Mouse (Mus musculus) layer of hippocampus, adult 9-10 months (tissue): ENCODE data around the gene Sept9.

Experiments
- DNase-seq: peaks from one replicate; pipeline ENCODE4 v3.0.0; 2022; ENCODE audit warnings: low spot score

Sept9 gene

DNA sequence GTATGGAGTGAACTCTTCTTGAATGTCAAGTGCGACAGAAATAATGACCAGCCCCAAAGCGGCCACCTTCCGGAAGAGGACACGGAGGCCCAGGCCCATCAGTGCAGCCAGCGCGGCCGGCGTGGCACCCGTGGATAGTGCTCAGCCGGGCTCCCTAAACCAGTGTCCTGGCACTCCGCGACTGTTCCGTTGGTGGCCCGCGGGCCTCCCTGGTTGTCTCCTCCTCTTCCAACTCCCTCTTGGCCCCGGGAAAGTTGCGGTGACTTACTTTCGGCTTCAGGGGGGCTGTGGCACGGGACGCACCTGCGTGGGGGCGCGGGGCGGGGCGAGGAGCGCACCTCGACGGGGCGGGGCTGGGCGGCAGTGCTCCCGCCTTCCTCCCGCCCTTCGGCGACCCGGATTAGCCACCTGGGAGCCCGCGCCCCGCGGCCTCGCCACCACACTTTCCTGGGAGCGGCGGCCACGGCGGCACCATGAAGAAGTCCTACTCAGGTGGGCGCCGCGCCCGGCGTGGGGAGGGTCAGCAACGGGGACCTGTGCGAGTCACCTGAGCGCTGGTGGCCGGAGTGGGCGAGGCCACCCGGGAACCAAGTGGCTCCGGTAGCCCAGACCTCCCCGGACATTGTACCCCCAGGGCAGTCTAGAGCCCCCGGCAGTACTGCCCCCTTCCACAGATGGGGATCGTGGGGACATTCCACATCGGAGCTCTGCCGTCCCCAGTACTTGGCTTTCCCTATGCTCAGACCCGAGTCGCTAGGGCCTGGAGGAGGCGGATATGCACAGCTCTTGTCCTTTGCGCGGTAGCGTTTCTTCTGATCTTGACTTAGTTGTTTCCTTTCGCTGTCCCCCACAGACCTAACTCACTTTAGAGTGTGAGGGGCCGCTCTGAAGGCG lies at the start of gene Sept9:
Sept9 (plus strand) TSS at position 380 of the 894 bp plus-strand sequence.
- DNase-seq = no peak

DNA sequence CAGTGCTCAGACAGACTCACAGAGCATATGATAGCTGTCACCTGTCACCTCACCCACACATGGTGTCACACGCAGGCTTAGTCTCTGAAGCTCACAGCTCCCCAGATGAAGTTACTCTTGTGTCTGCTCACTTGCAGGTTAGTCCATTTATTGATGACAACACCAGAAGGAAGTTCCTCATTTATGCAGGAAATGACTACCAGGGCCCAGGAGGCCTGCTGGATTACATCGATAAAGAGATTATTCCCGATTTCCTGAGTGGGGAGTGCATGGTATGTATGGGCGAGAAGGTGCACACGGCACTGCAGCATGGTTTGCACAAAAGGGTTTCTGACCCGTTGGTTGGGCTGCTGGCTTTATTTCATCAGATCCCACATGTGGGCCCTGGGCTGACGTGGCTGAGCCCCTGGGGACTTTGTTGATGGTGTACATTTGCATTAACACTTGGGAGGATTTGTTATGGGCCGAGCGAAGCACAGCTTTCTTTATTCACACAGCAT lies 48.9 kb upstream of the Sept9 start:
- DNase-seq = no peak

- DNase-seq = no peak
These were observed 48.0 kb upstream of the Sept9 start for GRCm38 (mm10) chr11:117151461-117151860.

DNA sequence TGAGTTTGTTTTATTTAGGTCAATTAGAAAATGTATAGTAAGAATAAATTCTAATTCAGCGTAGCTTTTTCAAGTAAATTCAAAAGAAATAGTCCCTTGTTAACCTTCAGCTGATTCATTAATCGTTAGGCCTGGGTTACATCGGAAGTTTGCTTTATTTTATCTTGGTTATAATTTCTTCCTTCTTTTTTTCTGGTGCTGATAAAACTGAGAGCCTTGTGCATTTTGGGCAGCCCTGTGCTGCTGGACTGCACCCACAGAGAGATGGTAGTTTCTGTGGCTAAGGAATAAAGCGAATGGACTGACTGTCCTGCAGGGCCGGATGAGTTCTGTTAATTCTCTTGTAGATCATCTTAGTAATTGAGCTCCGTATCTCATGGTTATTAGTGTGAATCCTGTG lies 46.9 kb upstream of the Sept9 start:
- no peak for DNase-seq

GRCm38 (mm10) chr11:117153553-117153952 lies 45.9 kb upstream of the Sept9 start:
- DNase-seq = no peak

DNA sequence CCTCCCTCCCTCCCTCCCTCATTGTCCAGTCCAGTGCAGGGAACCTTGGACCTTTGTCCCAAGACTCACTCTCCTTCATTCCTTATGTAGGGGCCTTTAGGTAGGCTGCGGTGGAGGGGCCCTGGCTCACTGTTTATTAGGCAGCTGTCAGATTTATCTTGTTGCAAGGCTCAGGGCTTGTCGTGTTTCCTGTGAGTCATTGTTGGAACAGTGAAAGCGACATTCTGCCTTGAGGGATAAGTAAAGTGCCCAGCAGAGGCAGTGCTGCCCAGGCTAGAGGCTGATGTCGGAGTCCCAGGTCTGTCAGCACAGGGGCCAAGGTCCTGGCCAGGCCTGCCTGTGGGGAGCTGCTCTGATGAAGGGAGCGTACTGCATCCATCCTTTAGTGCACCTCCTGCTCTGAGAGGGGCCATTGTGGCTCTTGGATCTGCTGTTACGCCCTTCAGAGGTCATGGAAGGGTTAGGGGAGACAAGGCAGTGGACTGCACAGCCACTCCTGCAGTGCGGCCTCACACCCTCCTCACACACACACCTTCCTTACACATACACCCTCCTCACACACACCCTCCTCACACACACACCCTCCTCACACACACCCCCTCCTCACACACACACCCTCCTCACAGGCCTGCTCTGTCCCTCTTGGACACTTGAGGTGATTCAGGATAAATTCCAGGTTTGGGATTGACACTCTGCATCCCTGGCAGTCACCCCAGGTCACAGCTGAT lies 45.2 kb upstream of the Sept9 start:
- no peak for DNase-seq

DNA sequence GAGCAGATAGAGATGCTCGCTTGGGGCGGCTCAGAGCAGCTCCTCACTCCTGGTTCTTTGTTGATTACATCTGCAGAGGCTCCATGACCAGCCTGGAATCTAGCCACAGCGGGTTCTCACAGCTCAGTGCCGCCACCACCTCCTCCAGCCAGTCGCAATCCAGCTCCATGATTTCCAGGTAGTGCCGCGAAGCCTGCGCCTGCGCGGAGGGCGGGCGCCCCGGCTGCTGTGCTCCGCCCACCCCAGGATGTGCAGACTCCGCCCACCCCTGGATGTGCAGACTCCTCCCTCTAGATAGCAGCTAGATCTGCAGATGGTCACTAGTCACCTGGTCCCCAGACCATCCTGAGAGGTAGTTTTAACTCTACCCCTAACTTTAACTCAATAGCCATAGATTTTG lies 42.7 kb upstream of the Sept9 start:
- DNase-seq = no peak

- no peak for DNase-seq
These were observed 41.1 kb upstream of the Sept9 start for GRCm38 (mm10) chr11:117158343-117158742.

GRCm38 (mm10) chr11:117159257-117159945 lies 40.1 kb upstream of the Sept9 start:
- DNase-seq = no peak

DNA sequence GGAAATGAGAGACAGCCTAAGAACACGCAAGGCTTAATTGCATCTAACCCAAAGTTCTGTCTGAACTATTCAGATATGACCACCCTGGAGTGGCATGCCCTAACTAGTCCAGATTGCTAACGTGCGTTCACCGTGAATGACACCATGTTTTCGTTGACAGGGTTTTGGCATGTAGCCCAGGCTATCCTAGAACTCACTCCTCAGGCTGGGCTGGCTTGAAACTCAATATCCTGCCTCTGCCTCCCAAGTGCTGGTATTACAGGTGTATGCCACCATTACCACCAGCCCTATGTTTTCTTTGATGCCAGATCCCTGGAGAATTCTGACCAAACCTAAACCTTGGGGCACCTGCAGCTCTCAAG lies 39.5 kb upstream of the Sept9 start:
- DNase-seq = no peak

DNA sequence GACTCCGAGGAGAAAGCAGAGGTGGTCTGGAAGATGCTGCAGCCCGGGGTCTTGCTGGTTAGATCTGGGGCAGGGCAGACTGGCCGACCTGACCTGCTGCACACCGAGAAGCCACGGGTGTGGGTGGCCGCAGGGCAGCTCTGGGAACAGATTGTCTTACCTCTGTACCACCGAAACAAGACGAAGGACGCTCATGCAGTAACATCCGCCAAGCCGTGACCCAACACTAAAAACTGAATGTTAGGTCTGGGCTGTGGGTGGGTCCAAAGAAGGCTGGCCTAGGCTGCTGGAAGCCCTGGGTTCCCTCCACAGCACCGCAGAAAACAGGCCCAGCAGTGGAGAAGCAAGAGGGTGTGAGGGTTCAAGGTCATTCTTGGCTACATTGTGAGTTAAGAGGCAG lies 38.7 kb upstream of the Sept9 start:
- DNase-seq = no peak

DNA sequence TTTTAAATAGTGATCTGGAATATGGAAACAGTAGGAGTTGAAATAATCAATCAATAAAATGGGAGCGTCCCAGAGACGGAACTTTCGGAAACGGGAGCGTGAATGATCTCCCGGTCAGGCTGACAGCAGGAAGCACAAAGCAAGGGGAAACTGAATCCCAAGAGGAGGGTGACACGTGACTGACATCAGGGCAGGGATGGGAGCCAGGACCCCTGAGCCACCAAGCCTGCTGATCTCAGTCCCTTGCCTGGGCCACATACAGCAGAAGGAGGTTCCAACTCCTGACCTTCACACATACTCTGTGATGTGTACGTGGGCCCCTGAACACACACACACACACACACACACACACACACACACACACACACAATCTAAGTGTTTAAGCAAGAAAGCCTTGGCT lies 37.9 kb upstream of the Sept9 start:
- DNase-seq = no peak

GRCm38 (mm10) chr11:117163098-117163497 lies 36.4 kb upstream of the Sept9 start:
- DNase-seq = no peak

GRCm38 (mm10) chr11:117163771-117164170 lies 35.7 kb upstream of the Sept9 start:
- no peak for DNase-seq

GRCm38 (mm10) chr11:117168278-117169087 lies 31.0 kb upstream of the Sept9 start:
- DNase-seq = no peak

DNA sequence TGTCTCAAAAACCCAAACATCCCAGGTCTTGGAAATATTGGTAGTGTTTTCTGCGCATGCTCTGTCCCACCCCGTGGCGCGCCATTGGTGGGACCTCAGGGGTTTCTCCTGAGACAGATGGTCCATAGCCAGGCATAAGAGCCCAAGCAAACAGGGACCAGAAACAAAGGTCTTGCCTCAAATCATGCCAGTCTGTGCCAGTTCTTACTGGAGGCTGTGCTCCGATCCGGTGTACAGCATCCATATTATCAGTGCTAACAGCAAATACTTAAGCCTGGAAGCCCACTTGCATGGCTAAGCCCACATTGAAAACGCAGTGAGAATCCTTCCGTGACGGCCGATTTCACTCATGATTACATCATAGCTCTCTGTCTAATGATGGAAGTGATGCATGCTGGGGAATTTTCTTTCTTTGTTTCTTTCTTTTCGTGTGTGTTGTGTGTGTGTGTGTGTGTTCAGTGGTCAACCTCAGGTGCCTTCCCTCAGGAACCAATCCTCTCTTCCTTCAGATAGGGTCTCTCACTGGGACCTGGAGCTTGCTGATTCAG lies 30.3 kb upstream of the Sept9 start:
- DNase-seq = no peak

DNA sequence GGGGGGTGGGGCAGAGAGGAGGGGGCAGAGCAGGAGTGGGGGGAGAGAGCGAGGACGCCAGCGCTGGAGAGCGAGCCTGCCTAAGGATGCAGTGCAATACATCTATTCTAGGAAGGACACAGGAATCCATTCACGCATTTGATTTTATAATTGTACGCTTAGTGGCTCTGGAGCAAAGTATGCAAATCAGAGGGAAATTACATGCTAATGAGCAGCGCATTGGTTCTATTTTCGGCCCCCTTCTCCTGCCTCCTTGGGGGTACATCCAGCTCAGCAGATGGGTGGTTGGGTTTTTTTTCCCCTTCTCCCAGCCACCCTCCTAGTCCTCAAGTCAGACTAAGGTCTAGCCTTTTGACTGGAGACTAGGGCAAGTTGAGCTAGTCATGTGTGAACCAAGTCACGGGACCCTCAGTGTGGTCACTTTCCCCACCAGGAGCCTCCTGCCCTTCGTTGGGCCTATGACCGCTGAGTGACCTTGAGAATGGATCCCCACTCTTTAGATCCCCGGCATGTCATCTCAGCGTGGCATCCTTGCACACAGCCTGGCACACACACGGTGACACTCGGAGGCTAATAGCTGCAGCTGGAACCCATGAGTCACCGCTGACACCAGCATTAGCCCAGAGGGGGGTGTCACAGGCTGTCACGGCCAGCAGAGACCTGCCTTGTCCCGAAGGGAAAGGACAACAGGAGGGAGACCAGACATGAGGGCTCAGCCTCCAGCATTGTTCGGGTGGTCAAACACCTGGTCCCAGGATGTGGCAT lies 29.5 kb upstream of the Sept9 start:
- DNase-seq = no peak

GRCm38 (mm10) chr11:117174098-117174892 lies 25.2 kb upstream of the Sept9 start:
- DNase-seq = no peak

GRCm38 (mm10) chr11:117174924-117175323 lies 24.5 kb upstream of the Sept9 start:
- DNase-seq = no peak

- no peak for DNase-seq
These were observed 24.0 kb upstream of the Sept9 start for GRCm38 (mm10) chr11:117175472-117175871.
